Mouse (Mus musculus): ENCODE data around the gene Olfr774. TPM values are rescaled to one million over a fixed set of nuclear protein-coding genes. Genes with fewer than 3 reads are reported as not detected.
"Not testable (repeated sequence)": the region's sequence is repeated elsewhere in the genome, so short reads cannot be mapped to it uniquely, and the experiment has no call there.

Olfr774 gene
- total RNA-seq (2014; rRNA removed; ENCODE audit: low replicate concordance) (not detected in 2 replicates), polyA plus RNA-seq (2015; fragmentation: Nextera tagmentation; extraction: Ambion mirVana) (not detected in 2 replicates)

DNA sequence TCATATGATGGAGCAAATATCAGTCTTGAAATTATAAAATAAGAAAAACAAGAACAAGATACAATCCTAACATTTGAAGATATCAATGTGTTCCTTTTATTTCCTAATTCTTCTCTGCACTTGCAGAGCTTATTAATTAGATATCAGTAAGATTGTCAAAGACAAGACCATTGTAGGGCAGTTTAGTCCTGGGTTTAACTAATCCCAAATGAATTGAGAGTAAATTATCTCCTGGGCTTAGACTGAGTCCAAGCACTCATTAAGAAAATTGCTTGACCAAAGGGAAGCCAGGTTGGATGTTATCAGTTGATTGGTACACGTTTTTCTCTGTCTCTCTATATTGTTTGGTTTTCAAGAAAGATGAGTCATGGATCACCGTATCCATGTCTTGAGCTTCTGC, at the start of gene Olfr774:
TSS of gene Olfr774 (plus strand) at position 301 of the 400 bp plus-strand sequence.
- ATAC-seq (ENCODE audit: insufficient read depth, low read depth) = no peak
- TF ChIP-seq CTCF (IDR thresholded peaks at IDR 0.05; ENCODE audit: low read depth) (no peak), EP300 (IDR thresholded peaks at IDR 0.05; ENCODE audit: low read depth) (no peak)
- no peak within 1 kb of the TSS for H3K4me3 ChIP-seq (ENCODE audit: low read depth, low read length)
- no peaks in the 10 kb centered on the region for H3K4me1 ChIP-seq (ENCODE audit: control insufficient read depth, insufficient read depth)
- no peak within 1 kb of the TSS for H3K27ac ChIP-seq (ENCODE audit: low read depth)
- H3K9ac ChIP-seq (replicated peaks; ENCODE audit: low read depth, low read length) = no peak within 1 kb of the TSS
- no peaks in the 10 kb centered on the region for H3K27me3 ChIP-seq (ENCODE audit: control insufficient read depth, insufficient read depth, low read length)
- H3K4me2 ChIP-seq (ENCODE audit: low read depth, low read length) = no peak within 1 kb of the TSS
- 59% methylated on average over 2 of the region's 2 CpGs for WGBS
- DNase-seq (ENCODE audit: low spot score) = no peak
- no peaks in the 10 kb centered on the region for H3K9me3 ChIP-seq (replicated peaks; ENCODE audit: control insufficient read depth, low read length)
- H3K36me3 ChIP-seq (replicated peaks; ENCODE audit: control insufficient read depth, insufficient read depth, low read length) = no peaks in the 10 kb centered on the region

DNA sequence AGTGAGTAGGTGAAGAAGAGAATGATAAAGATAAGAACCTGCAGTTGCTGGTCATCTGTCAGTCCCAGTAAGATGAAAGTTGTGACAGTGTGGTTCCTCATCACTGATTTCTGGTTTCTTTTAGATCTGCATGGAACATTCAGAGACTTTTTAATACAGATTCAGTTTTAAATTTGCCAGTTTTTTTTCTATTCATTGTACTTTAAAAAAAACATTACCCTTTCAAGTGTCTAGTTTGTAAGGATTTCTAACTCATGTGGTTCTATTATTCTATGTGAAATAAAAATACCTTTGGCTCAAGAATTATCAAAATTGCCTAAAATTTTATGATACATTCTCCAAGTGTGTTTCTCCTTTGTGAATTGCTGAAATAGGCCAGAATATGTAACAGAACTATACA, 48.7 kb upstream of the Olfr774 start, which contains the start of gene Olfr773:
TSS of gene Olfr773 (minus strand) at position 101 of the 400 bp plus-strand sequence.
- H3K36me3 ChIP-seq (replicated peaks; ENCODE audit: control insufficient read depth, insufficient read depth, low read length); H3K9me3 ChIP-seq (replicated peaks; ENCODE audit: control insufficient read depth, low read length); H3K9ac ChIP-seq (replicated peaks; ENCODE audit: low read depth, low read length); DNase-seq (ENCODE audit: low spot score); H3K4me3 ChIP-seq (ENCODE audit: low read depth, low read length); ATAC-seq (ENCODE audit: insufficient read depth, low read depth); H3K27ac ChIP-seq (ENCODE audit: low read depth); H3K4me2 ChIP-seq (ENCODE audit: low read depth, low read length); H3K27me3 ChIP-seq (ENCODE audit: control insufficient read depth, insufficient read depth, low read length); H3K4me1 ChIP-seq (ENCODE audit: control insufficient read depth, insufficient read depth): not testable (repeated sequence)

DNA sequence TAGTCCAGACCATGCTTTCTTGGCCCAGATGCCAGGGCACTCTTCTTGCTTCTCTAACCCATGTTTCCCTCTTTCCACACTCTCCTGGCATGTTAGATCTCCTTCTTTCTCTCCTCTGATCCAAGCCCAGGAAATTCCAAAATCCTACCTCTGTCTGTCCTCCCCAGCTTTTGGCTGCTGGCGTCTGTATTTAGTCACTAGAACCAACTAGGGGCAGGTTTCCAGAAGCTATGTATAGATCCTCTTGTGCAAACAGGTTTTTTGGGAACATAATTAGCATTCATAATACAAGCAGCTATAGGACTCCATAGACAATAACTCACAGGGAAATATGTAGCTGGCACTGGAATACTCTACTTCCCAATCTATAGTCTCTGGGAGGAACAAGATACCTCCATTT, 5.3 kb upstream of the Olfr774 start:
- H3K4me3 ChIP-seq (ENCODE audit: low read depth, low read length) = no peak overlapping the region
- 61% methylated on average over 1 of the region's 1 CpGs for WGBS
- no peaks in the 10 kb centered on the region for H3K27me3 ChIP-seq (ENCODE audit: control insufficient read depth, insufficient read depth, low read length)
- ATAC-seq (ENCODE audit: insufficient read depth, low read depth) (no peak), DNase-seq (ENCODE audit: low spot score) (no peak)
- H3K4me2 ChIP-seq (ENCODE audit: low read depth, low read length) = no peak overlapping the region
- no peak overlapping the region for H3K9ac ChIP-seq (replicated peaks; ENCODE audit: low read depth, low read length)
- no peaks in the 10 kb centered on the region for H3K36me3 ChIP-seq (replicated peaks; ENCODE audit: control insufficient read depth, insufficient read depth, low read length)
- no peak overlapping the region for H3K27ac ChIP-seq (ENCODE audit: low read depth)
- no peaks in the 10 kb centered on the region for H3K4me1 ChIP-seq (ENCODE audit: control insufficient read depth, insufficient read depth)
- peaks cover 4% of the 10 kb centered on the region; the same call in 1 of the 2 replicates for H3K9me3 ChIP-seq (replicated peaks; ENCODE audit: control insufficient read depth, low read length)
- no peak for TF ChIP-seq EP300 (IDR thresholded peaks at IDR 0.05; ENCODE audit: low read depth)
- no peak for TF ChIP-seq CTCF (IDR thresholded peaks at IDR 0.05; ENCODE audit: low read depth)

DNA sequence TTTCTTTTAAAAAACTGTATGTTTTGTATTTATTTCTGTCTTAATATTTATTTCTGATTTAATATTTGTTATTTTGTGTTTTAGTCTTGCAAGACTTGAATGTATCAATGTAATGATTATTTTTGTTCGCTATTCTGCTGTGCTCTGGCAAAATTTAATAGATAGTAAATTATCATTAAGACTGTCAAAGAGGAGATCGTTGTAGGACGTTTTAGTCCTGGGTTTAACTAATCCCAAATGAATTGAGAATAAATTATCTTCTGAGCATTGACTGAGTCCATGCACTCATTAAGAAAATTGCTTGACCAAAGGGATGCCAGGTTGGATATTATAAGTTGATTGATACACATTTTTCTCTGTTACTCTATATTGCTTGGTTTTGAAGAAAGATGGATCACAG, 12.1 kb downstream of the Olfr774 start, which contains the start of gene Olfr775:
TSS of gene Olfr775 (plus strand) at position 301 of the 400 bp plus-strand sequence.
- Histone ChIP-seq H3K9me3 (replicated peaks; ENCODE audit: control insufficient read depth, low read length) (no peaks in the 10 kb centered on the region), H3K27ac (ENCODE audit: low read depth) (no peak within 1 kb of the TSS), H3K4me3 (ENCODE audit: low read depth, low read length) (no peak within 1 kb of the TSS), H3K27me3 (ENCODE audit: control insufficient read depth, insufficient read depth, low read length) (no peaks in the 10 kb centered on the region), H3K36me3 (replicated peaks; ENCODE audit: control insufficient read depth, insufficient read depth, low read length) (no peaks in the 10 kb centered on the region), H3K9ac (replicated peaks; ENCODE audit: low read depth, low read length) (no peak within 1 kb of the TSS), H3K4me1 (ENCODE audit: control insufficient read depth, insufficient read depth) (no peaks in the 10 kb centered on the region), H3K4me2 (ENCODE audit: low read depth, low read length) (no peak within 1 kb of the TSS)
- WGBS = 68% methylated on average over 3 of the region's 3 CpGs
- DNase-seq (ENCODE audit: low spot score) = no peak
- ATAC-seq (ENCODE audit: insufficient read depth, low read depth) = no peak
- TF ChIP-seq CTCF (IDR thresholded peaks at IDR 0.05; ENCODE audit: low read depth) = no peak

DNA sequence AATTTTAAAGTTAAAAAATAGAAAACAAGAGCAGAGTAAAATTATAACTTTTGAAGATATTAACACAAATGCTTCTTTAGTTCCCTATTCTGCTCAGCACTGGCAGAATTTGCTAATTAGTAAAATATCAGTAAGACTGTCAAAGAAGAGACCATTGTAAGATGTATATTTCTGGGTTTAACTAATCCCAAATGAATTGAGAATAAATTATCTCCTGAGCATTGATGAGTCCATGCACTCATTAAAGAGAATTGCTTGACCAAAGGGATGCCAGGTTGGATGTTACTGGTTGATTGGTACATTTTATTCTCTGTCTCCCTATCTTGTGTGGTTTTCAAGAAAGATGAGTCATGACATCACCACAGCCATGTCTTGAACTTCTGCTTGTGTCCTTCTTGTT, 22.8 kb downstream of the Olfr774 start, which contains the start of gene Olfr776:
TSS of gene Olfr776 (plus strand) at position 301 of the 400 bp plus-strand sequence.
- Histone ChIP-seq H3K9me3 (replicated peaks; ENCODE audit: control insufficient read depth, low read length) (no peaks in the 10 kb centered on the region), H3K4me1 (ENCODE audit: control insufficient read depth, insufficient read depth) (no peaks in the 10 kb centered on the region), H3K4me3 (ENCODE audit: low read depth, low read length) (no peak within 1 kb of the TSS), H3K27ac (ENCODE audit: low read depth) (no peak within 1 kb of the TSS), H3K27me3 (ENCODE audit: control insufficient read depth, insufficient read depth, low read length) (no peaks in the 10 kb centered on the region), H3K9ac (replicated peaks; ENCODE audit: low read depth, low read length) (no peak within 1 kb of the TSS), H3K36me3 (replicated peaks; ENCODE audit: control insufficient read depth, insufficient read depth, low read length) (no peaks in the 10 kb centered on the region), H3K4me2 (ENCODE audit: low read depth, low read length) (no peak within 1 kb of the TSS)
- TF ChIP-seq CTCF (IDR thresholded peaks at IDR 0.05; ENCODE audit: low read depth) = no peak
- TF ChIP-seq EP300 (IDR thresholded peaks at IDR 0.05; ENCODE audit: low read depth) = no peak
- ATAC-seq (ENCODE audit: insufficient read depth, low read depth) = no peak
- DNase-seq (ENCODE audit: low spot score) = no peak

DNA sequence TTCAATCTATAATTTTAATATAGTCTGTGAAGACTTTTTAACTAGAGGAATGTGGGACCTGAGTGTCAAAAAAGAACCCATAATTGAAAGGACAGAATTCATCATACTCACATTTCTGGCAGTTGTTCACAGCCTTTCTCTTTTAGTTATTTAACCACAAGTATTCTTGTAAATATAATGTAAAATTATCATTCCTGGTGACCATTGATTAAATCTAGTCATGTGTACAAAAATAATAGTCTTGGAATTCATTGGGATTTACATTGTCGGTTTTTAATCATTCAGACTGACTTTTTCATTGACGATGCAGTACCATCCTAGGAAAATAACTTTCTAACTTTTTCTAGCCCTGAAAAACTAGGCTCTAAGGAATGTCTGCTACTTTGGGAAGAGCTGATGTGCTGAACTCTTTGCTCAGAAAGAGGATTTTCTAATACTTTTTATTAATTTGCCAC, 35.1 kb downstream of the Olfr774 start, which contains the start of gene Olfr777:
TSS of gene Olfr777 (minus strand) at position 405 of the 455 bp plus-strand sequence.
- H3K4me2 ChIP-seq (ENCODE audit: low read depth, low read length) = no peak within 1 kb of the TSS
- H3K36me3 ChIP-seq (replicated peaks; ENCODE audit: control insufficient read depth, insufficient read depth, low read length) = no peaks in the 10 kb centered on the region
- no peak for DNase-seq (ENCODE audit: low spot score)
- no peak within 1 kb of the TSS for H3K27ac ChIP-seq (ENCODE audit: low read depth)
- no peak within 1 kb of the TSS for H3K4me3 ChIP-seq (ENCODE audit: low read depth, low read length)
- H3K9ac ChIP-seq (replicated peaks; ENCODE audit: low read depth, low read length) = no peak within 1 kb of the TSS
- H3K9me3 ChIP-seq (replicated peaks; ENCODE audit: control insufficient read depth, low read length) = no peaks in the 10 kb centered on the region
- H3K4me1 ChIP-seq (ENCODE audit: control insufficient read depth, insufficient read depth) = no peaks in the 10 kb centered on the region
- WGBS = 76% methylated on average over 2 of the region's 2 CpGs
- no peak for ATAC-seq (ENCODE audit: insufficient read depth, low read depth)
- no peaks in the 10 kb centered on the region for H3K27me3 ChIP-seq (ENCODE audit: control insufficient read depth, insufficient read depth, low read length)
- TF ChIP-seq EP300 (IDR thresholded peaks at IDR 0.05; ENCODE audit: low read depth) (no peak), CTCF (IDR thresholded peaks at IDR 0.05; ENCODE audit: low read depth) (no peak)

Other genes with a start within 250 kb of the Olfr774 start
- gene Olfr9, start 246.8 kb upstream of the Olfr774 start, total RNA-seq (2014; rRNA removed; ENCODE audit: low replicate concordance) = not detected in 2 replicates
- not detected in 2 replicates for gene Olfr9, start 246.8 kb upstream of the Olfr774 start, polyA plus RNA-seq (2015; fragmentation: Nextera tagmentation; extraction: Ambion mirVana)
- gene Olfr763, start 225.4 kb upstream of the Olfr774 start, total RNA-seq (2014; rRNA removed; ENCODE audit: low replicate concordance) = not detected in 2 replicates
- not detected in 2 replicates for gene Olfr763, start 225.4 kb upstream of the Olfr774 start, polyA plus RNA-seq (2015; fragmentation: Nextera tagmentation; extraction: Ambion mirVana)
- not detected in 2 replicates for gene Olfr764-ps1, start 196.3 kb upstream of the Olfr774 start, total RNA-seq (2014; rRNA removed; ENCODE audit: low replicate concordance)
- not detected in 2 replicates for gene Olfr764-ps1, start 196.3 kb upstream of the Olfr774 start, polyA plus RNA-seq (2015; fragmentation: Nextera tagmentation; extraction: Ambion mirVana)
- not detected in 2 replicates for gene Olfr765, start 186.2 kb upstream of the Olfr774 start, total RNA-seq (2014; rRNA removed; ENCODE audit: low replicate concordance)
- gene Olfr765, start 186.2 kb upstream of the Olfr774 start, polyA plus RNA-seq (2015; fragmentation: Nextera tagmentation; extraction: Ambion mirVana) = not detected in 2 replicates
- gene Olfr766-ps1, start 167.2 kb upstream of the Olfr774 start, total RNA-seq (2014; rRNA removed; ENCODE audit: low replicate concordance) = not detected in 2 replicates
- not detected in 2 replicates for gene Olfr766-ps1, start 167.2 kb upstream of the Olfr774 start, polyA plus RNA-seq (2015; fragmentation: Nextera tagmentation; extraction: Ambion mirVana)
- gene Olfr767, start 153.3 kb upstream of the Olfr774 start, total RNA-seq (2014; rRNA removed; ENCODE audit: low replicate concordance) = not detected in 2 replicates
- not detected in 2 replicates for gene Olfr767, start 153.3 kb upstream of the Olfr774 start, polyA plus RNA-seq (2015; fragmentation: Nextera tagmentation; extraction: Ambion mirVana)
- not detected in 2 replicates for gene Olfr768, start 136.8 kb upstream of the Olfr774 start, total RNA-seq (2014; rRNA removed; ENCODE audit: low replicate concordance)
- gene Olfr768, start 136.8 kb upstream of the Olfr774 start, polyA plus RNA-seq (2015; fragmentation: Nextera tagmentation; extraction: Ambion mirVana) = not detected in 2 replicates
- not detected in 2 replicates for gene Olfr769, start 118.3 kb upstream of the Olfr774 start, total RNA-seq (2014; rRNA removed; ENCODE audit: low replicate concordance)
- gene Olfr769, start 118.3 kb upstream of the Olfr774 start, polyA plus RNA-seq (2015; fragmentation: Nextera tagmentation; extraction: Ambion mirVana) = not detected in 2 replicates
- not detected in 2 replicates for gene Olfr770, start 97.2 kb upstream of the Olfr774 start, total RNA-seq (2014; rRNA removed; ENCODE audit: low replicate concordance)
- gene Olfr770, start 97.2 kb upstream of the Olfr774 start, polyA plus RNA-seq (2015; fragmentation: Nextera tagmentation; extraction: Ambion mirVana) = not detected in 2 replicates
- not detected in 2 replicates for gene Olfr771, start 71.5 kb upstream of the Olfr774 start, total RNA-seq (2014; rRNA removed; ENCODE audit: low replicate concordance)
- not detected in 2 replicates for gene Olfr771, start 71.5 kb upstream of the Olfr774 start, polyA plus RNA-seq (2015; fragmentation: Nextera tagmentation; extraction: Ambion mirVana)
- not detected in 2 replicates for gene Olfr772, start 58.3 kb upstream of the Olfr774 start, total RNA-seq (2014; rRNA removed; ENCODE audit: low replicate concordance)
- not detected in 2 replicates for gene Olfr772, start 58.3 kb upstream of the Olfr774 start, polyA plus RNA-seq (2015; fragmentation: Nextera tagmentation; extraction: Ambion mirVana)
- not detected in 2 replicates for gene Olfr773, start 48.8 kb upstream of the Olfr774 start, total RNA-seq (2014; rRNA removed; ENCODE audit: low replicate concordance)
- not detected in 2 replicates for gene Olfr773, start 48.8 kb upstream of the Olfr774 start, polyA plus RNA-seq (2015; fragmentation: Nextera tagmentation; extraction: Ambion mirVana)
- gene Olfr775, start 12.2 kb downstream of the Olfr774 start, total RNA-seq (2014; rRNA removed; ENCODE audit: low replicate concordance) = not detected in 2 replicates
- gene Olfr775, start 12.2 kb downstream of the Olfr774 start, polyA plus RNA-seq (2015; fragmentation: Nextera tagmentation; extraction: Ambion mirVana) = not detected in 2 replicates
- not detected in 2 replicates for gene Olfr776, start 22.9 kb downstream of the Olfr774 start, total RNA-seq (2014; rRNA removed; ENCODE audit: low replicate concordance)
- gene Olfr776, start 22.9 kb downstream of the Olfr774 start, polyA plus RNA-seq (2015; fragmentation: Nextera tagmentation; extraction: Ambion mirVana) = not detected in 2 replicates
- gene Olfr777, start 35.3 kb downstream of the Olfr774 start, total RNA-seq (2014; rRNA removed; ENCODE audit: low replicate concordance) = not detected in 2 replicates
- gene Olfr777, start 35.3 kb downstream of the Olfr774 start, polyA plus RNA-seq (2015; fragmentation: Nextera tagmentation; extraction: Ambion mirVana) = not detected in 2 replicates
- not detected in 2 replicates for gene Olfr780, start 81.9 kb downstream of the Olfr774 start, total RNA-seq (2014; rRNA removed; ENCODE audit: low replicate concordance)
- not detected in 2 replicates for gene Olfr780, start 81.9 kb downstream of the Olfr774 start, polyA plus RNA-seq (2015; fragmentation: Nextera tagmentation; extraction: Ambion mirVana)
- gene Olfr781, start 92.7 kb downstream of the Olfr774 start, total RNA-seq (2014; rRNA removed; ENCODE audit: low replicate concordance) = not detected in 2 replicates
- not detected in 2 replicates for gene Olfr781, start 92.7 kb downstream of the Olfr774 start, polyA plus RNA-seq (2015; fragmentation: Nextera tagmentation; extraction: Ambion mirVana)
- not detected in 2 replicates for gene Olfr782, start 112.6 kb downstream of the Olfr774 start, total RNA-seq (2014; rRNA removed; ENCODE audit: low replicate concordance)
- gene Olfr782, start 112.6 kb downstream of the Olfr774 start, polyA plus RNA-seq (2015; fragmentation: Nextera tagmentation; extraction: Ambion mirVana) = not detected in 2 replicates
- gene Olfr784, start 147.9 kb downstream of the Olfr774 start, total RNA-seq (2014; rRNA removed; ENCODE audit: low replicate concordance) = 0.27 TPM in 1 of 2 replicates, not detected in the other
- gene Olfr784, start 147.9 kb downstream of the Olfr774 start, polyA plus RNA-seq (2015; fragmentation: Nextera tagmentation; extraction: Ambion mirVana) = not detected in 2 replicates
- not detected in 2 replicates for gene Olfr785, start 169.2 kb downstream of the Olfr774 start, total RNA-seq (2014; rRNA removed; ENCODE audit: low replicate concordance)
- gene Olfr785, start 169.2 kb downstream of the Olfr774 start, polyA plus RNA-seq (2015; fragmentation: Nextera tagmentation; extraction: Ambion mirVana) = not detected in 2 replicates
- gene Olfr786, start 191.1 kb downstream of the Olfr774 start, total RNA-seq (2014; rRNA removed; ENCODE audit: low replicate concordance) = not detected in 2 replicates
- not detected in 2 replicates for gene Olfr786, start 191.1 kb downstream of the Olfr774 start, polyA plus RNA-seq (2015; fragmentation: Nextera tagmentation; extraction: Ambion mirVana)
- not detected in 2 replicates for gene Olfr787, start 225.7 kb downstream of the Olfr774 start, total RNA-seq (2014; rRNA removed; ENCODE audit: low replicate concordance)
- gene Olfr787, start 225.7 kb downstream of the Olfr774 start, polyA plus RNA-seq (2015; fragmentation: Nextera tagmentation; extraction: Ambion mirVana) = not detected in 2 replicates
- not detected in 2 replicates for gene Olfr788, start 234.8 kb downstream of the Olfr774 start, total RNA-seq (2014; rRNA removed; ENCODE audit: low replicate concordance)
- gene Olfr788, start 234.8 kb downstream of the Olfr774 start, polyA plus RNA-seq (2015; fragmentation: Nextera tagmentation; extraction: Ambion mirVana) = not detected in 2 replicates
- gene Olfr789, start 248.5 kb downstream of the Olfr774 start, total RNA-seq (2014; rRNA removed; ENCODE audit: low replicate concordance) = not detected in 2 replicates
- gene Olfr789, start 248.5 kb downstream of the Olfr774 start, polyA plus RNA-seq (2015; fragmentation: Nextera tagmentation; extraction: Ambion mirVana) = not detected in 2 replicates

Measured in heart, postnatal 0 days (tissue).